Mouse (Mus musculus) embryonic facial prominence, embryonic 15.5 days (tissue): ENCODE data around the gene Kremen2. TPM values are rescaled to one million over a fixed set of nuclear protein-coding genes. Genes with fewer than 3 reads are reported as not detected.

Source experiments
- ATAC-seq: fragments of 200-750 bp; cut with Nextera tagmentation; 2 replicates; pipeline ENCODE4 v1.8.0; 2017; ENCODE audit warnings: low read depth, moderate TSS enrichment; ENCODE audit not compliant: insufficient number of reproducible peaks, low FRiP score, low TSS enrichment
- H3K27ac ChIP-seq: fragments of 300-500 bp; sonication (generic); replicated peaks from 2 replicates; pipeline ENCODE4 v1.5.1; 2015; ENCODE audit warnings: mild to moderate bottlenecking, inconsistent platforms
- H3K27me3 ChIP-seq: fragments of 300-500 bp; sonication (generic); 2 replicates; pipeline ENCODE4 v1.6.1; 2015; ENCODE audit warnings: inconsistent platforms
- H3K36me3 ChIP-seq: fragments of 300-500 bp; sonication (generic); 2 replicates; pipeline ENCODE4 v1.6.1; 2015; ENCODE audit warnings: mild to moderate bottlenecking, inconsistent platforms
- H3K4me1 ChIP-seq: fragments of 300-500 bp; sonication (generic); 2 replicates; pipeline ENCODE4 v1.6.1; 2015; ENCODE audit warnings: inconsistent platforms
- H3K4me2 ChIP-seq: fragments of 300-500 bp; sonication (generic); replicated peaks from 2 replicates; pipeline ENCODE4 v1.6.1; 2015; ENCODE audit warnings: mild to moderate bottlenecking, inconsistent platforms
- H3K4me3 ChIP-seq: fragments of 300-500 bp; sonication (generic); replicated peaks from 2 replicates; pipeline ENCODE4 v1.5.1; 2015; ENCODE audit warnings: mild to moderate bottlenecking, inconsistent platforms
- H3K9ac ChIP-seq: fragments of 300-500 bp; sonication (generic); 2 replicates; pipeline ENCODE4 v1.6.1; 2015; ENCODE audit warnings: inconsistent platforms
- H3K9me3 ChIP-seq: fragments of 300-500 bp; sonication (generic); replicated peaks from 2 replicates; pipeline ENCODE4 v1.6.1; 2016; ENCODE audit warnings: inconsistent platforms
- WGBS: fragments of 180-500 bp; shearing (Covaris S2); methylation state at CpG from one replicate; pipeline ENCODE4 v1.1.7; 2015; 5-methylcytosine and 5-hydroxymethylcytosine counted together
- polyA plus RNA-seq: library from polyadenylated mRNA; unstranded; fragments of >200 nt; fragmentation: Nextera tagmentation; extraction: Ambion mirVana; gene quantifications from 2 replicates; pipeline ENCODE4 v1.2.1, GENCODE M21; 2015

The Kremen2 gene
- polyA plus RNA-seq, 1 experiment from 2014 or later: 38.2 TPM

- H3K27me3 ChIP-seq: no peaks in the 10 kb centered on the region
- H3K27ac ChIP-seq: no peak overlapping the region
- H3K4me2 ChIP-seq: no peak overlapping the region
- no peak overlapping the region for H3K9ac ChIP-seq
- no peaks in the 10 kb centered on the region for H3K9me3 ChIP-seq
- ATAC-seq: no peak
- WGBS: 20% methylated on average over 1 of the region's 1 CpGs
- peaks cover 3% of the 10 kb centered on the region; the same call in 1 of the 2 replicates for H3K36me3 ChIP-seq
- no peak overlapping the region for H3K4me3 ChIP-seq
- peaks cover 12% of the 10 kb centered on the region; the same call in 1 of the 2 replicates for H3K4me1 ChIP-seq
These were observed 15.2 kb downstream of the Kremen2 start for GRCm38 (mm10) chr17:23730441-23730840.

DNA sequence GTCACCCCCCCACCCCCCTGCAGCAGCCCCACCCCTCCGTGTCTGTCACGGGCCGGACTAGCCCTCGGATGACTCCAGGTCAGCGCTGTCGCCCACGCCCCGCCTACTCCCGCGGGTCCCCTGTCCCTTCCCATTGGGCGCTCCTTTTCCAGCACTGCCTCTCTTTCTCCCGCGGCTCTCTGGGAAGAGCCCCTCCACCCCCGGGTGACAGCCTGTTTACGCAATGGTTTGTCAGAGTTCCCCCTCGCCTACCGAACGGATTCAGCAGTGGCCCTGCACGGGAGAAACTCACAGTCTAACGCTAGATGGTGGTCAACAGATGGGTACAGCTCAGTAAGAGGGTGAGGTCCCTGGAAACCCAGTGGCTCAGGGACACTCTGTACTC, 18.9 kb downstream of the Kremen2 start:
- Histone ChIP-seq H3K27me3 (no peaks in the 10 kb centered on the region), H3K4me1 (peaks cover 13% of the 10 kb centered on the region; the same call in 1 of the 2 replicates), H3K9me3 (no peaks in the 10 kb centered on the region), H3K9ac (peak overlapping the region; percentile 55), H3K27ac (peak overlapping the region; percentile 71), H3K36me3 (no peaks in the 10 kb centered on the region), H3K4me2 (peak overlapping the region; percentile 82), H3K4me3 (peak overlapping the region; percentile 95)
- WGBS: under 1% methylated on average over 20 of the region's 20 CpGs
- ATAC-seq: peak; percentile 86

GRCm38 (mm10) chr17:23725999-23726757, 19.5 kb downstream of the Kremen2 start, which contains the start of gene Pkmyt1:
Gene Pkmyt1, plus strand, starts transcription at chr17:23726336.
- Histone ChIP-seq H3K4me3 (peak within 1 kb of the TSS; percentile 95), H3K27me3 (no peaks in the 10 kb centered on the region), H3K36me3 (no peaks in the 10 kb centered on the region), H3K9ac (peak within 1 kb of the TSS; percentile 55), H3K9me3 (no peaks in the 10 kb centered on the region), H3K4me1 (peaks cover 13% of the 10 kb centered on the region; the same call in 1 of the 2 replicates), H3K4me2 (peak within 1 kb of the TSS; percentile 82), H3K27ac (peak within 1 kb of the TSS; percentile 71)
- peak; percentile 94 for ATAC-seq
- under 1% methylated on average over 71 of the region's 73 CpGs for WGBS

GRCm38 (mm10) chr17:23725477-23725876, 20.2 kb downstream of the Kremen2 start:
- 62% methylated on average over 4 of the region's 4 CpGs for WGBS
- H3K9ac ChIP-seq: peak overlapping the region; percentile 55

DNA sequence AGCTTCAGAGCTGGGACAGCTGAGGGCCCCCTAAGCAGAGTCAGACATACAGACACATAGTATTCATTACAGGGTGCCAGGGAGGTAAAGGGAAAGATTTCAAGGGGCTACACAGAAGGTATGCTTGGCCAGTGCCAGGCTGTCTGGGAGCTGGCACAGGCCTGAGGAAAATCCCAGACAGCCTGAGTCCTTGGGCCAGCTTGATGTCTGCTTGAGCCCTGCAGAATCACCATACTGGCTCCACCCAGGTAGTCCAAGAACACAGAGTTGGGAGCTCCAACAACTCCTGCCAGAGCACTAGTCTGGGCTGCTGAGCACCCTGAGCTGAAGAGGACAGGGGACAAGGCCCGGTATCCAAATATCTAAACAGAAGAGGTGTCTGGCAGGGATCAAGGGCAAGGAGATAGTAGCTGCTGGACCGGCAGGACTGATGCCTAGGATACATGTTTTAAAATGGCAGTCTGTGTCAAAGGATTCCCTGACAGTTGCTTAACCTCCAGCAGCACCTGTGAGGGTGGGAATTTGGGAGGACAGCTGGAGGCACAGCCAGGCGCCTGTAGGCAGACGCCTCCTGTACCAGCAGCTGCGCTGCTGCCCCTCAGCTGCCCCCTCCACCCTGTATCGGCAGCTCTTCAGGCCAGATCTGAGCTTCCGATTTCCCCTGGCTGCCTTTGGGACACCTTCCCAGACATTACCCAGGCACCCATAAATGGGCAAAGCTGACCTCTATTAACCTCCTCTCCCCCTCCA, 23.1 kb downstream of the Kremen2 start, which contains the start of gene 1520401A03Rik:
Gene 1520401A03Rik, minus strand, starts transcription at position 408 of the 750 bp plus-strand sequence.
- H3K27me3 ChIP-seq: no peaks in the 10 kb centered on the region
- no peak within 1 kb of the TSS for H3K4me3 ChIP-seq
- H3K9me3 ChIP-seq: no peaks in the 10 kb centered on the region
- H3K36me3 ChIP-seq: no peaks in the 10 kb centered on the region
- no peak within 1 kb of the TSS for H3K9ac ChIP-seq
- no peak within 1 kb of the TSS for H3K4me2 ChIP-seq
- WGBS: 65% methylated on average over 7 of the region's 7 CpGs
- H3K4me1 ChIP-seq: peaks cover 12% of the 10 kb centered on the region; the same call in 1 of the 2 replicates
- H3K27ac ChIP-seq: no peak within 1 kb of the TSS; the same call in 1 of the 2 replicates
- ATAC-seq: no peak

More at GRCm38 (mm10) chr17:23725477-23725876, 20.2 kb downstream of the Kremen2 start:
- H3K4me2 ChIP-seq: peak overlapping the region; percentile 82
- no peak for ATAC-seq
- peaks cover 13% of the 10 kb centered on the region; the same call in 1 of the 2 replicates for H3K4me1 ChIP-seq
- peak overlapping the region; percentile 71 for H3K27ac ChIP-seq
- H3K27me3 ChIP-seq: no peaks in the 10 kb centered on the region
- H3K36me3 ChIP-seq: no peaks in the 10 kb centered on the region
- H3K9me3 ChIP-seq: no peaks in the 10 kb centered on the region
- H3K4me3 ChIP-seq: peak overlapping the region; percentile 95

DNA sequence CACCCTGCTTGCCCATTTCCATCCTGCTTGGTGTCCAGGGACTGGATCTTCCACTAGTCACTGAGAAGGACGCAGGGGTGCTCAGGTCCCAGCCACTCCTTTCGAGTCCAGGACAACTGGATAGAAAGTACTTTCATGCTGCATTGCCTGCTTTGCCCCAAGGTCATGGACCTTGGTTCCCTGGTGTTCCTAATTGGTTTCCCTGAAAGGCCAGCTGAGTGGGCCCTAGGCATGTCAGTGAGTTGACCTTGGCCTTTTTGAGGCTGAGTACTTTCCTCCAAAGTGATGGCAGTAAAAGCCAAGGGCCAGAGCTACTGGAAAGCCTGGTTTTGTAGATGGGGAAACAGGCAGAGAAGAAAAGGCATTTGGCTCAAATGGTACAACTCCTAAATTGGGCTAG, 23.7 kb downstream of the Kremen2 start:
- Histone ChIP-seq H3K4me3 (no peak overlapping the region), H3K36me3 (no peaks in the 10 kb centered on the region), H3K27me3 (no peaks in the 10 kb centered on the region), H3K9me3 (no peaks in the 10 kb centered on the region), H3K4me1 (peaks cover 7% of the 10 kb centered on the region; the same call in 1 of the 2 replicates), H3K27ac (no peak overlapping the region; the same call in 1 of the 2 replicates), H3K9ac (no peak overlapping the region), H3K4me2 (no peak overlapping the region)
- 76% methylated on average over 2 of the region's 2 CpGs for WGBS
- no peak for ATAC-seq

- Histone ChIP-seq H3K36me3 (no peaks in the 10 kb centered on the region), H3K9me3 (no peaks in the 10 kb centered on the region), H3K4me3 (no peak overlapping the region), H3K27ac (no peak overlapping the region), H3K4me2 (no peak overlapping the region), H3K9ac (no peak overlapping the region), H3K4me1 (no peaks in the 10 kb centered on the region), H3K27me3 (no peaks in the 10 kb centered on the region)
- whole genome bisulfite sequencing: 11% methylated on average over 1 of the region's 1 CpGs
- no peak for ATAC-seq
These were observed 26.2 kb downstream of the Kremen2 start for GRCm38 (mm10) chr17:23719455-23719854.

DNA sequence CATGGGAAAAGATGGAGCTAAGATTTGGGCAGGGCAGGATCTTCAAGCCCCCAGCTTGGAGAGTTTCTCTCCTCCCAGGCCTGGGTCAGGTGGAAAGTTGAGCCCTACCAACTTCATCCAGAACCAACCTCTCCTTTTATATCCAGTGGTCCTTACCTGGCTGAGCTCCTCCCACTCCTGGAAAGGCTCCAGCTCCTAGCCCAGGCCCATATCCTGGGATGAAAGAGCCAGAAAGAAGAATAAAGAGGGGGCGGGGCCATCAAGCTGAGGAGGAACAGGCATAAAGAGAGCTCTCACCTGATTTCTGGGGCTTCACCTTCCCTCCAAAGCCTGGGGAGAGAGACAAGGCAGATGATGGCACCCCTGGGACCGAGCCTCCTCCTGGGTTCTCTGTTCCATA, 28.6 kb downstream of the Kremen2 start:
- H3K9ac ChIP-seq: no peak overlapping the region
- no peaks in the 10 kb centered on the region for H3K9me3 ChIP-seq
- H3K4me3 ChIP-seq: no peak overlapping the region
- no peaks in the 10 kb centered on the region for H3K36me3 ChIP-seq
- H3K4me2 ChIP-seq: no peak overlapping the region
- no peaks in the 10 kb centered on the region for H3K4me1 ChIP-seq
- no peak overlapping the region for H3K27ac ChIP-seq
- no peaks in the 10 kb centered on the region for H3K27me3 ChIP-seq
- 59% methylated on average over 2 of the region's 2 CpGs for WGBS
- no peak for ATAC-seq

GRCm38 (mm10) chr17:23706212-23706611, 39.4 kb downstream of the Kremen2 start:
- ATAC-seq: peak; percentile 30; the same call in 1 of the 2 replicates

GRCm38 (mm10) chr17:23705525-23706104, 40.0 kb downstream of the Kremen2 start:
- H3K27me3 ChIP-seq: peaks cover 11% of the 10 kb centered on the region
- WGBS: 70% methylated on average over 7 of the region's 7 CpGs
- no peaks in the 10 kb centered on the region for H3K36me3 ChIP-seq
- no peak overlapping the region for H3K4me3 ChIP-seq
- H3K27ac ChIP-seq: no peak overlapping the region
- no peak for ATAC-seq
- no peak overlapping the region for H3K4me2 ChIP-seq
- no peak overlapping the region for H3K9ac ChIP-seq
- H3K4me1 ChIP-seq: peaks cover 13% of the 10 kb centered on the region
- no peaks in the 10 kb centered on the region for H3K9me3 ChIP-seq

More at GRCm38 (mm10) chr17:23706212-23706611, 39.4 kb downstream of the Kremen2 start:
- Histone ChIP-seq H3K9ac (no peak overlapping the region), H3K27ac (no peak overlapping the region), H3K36me3 (no peaks in the 10 kb centered on the region), H3K4me3 (no peak overlapping the region), H3K4me2 (no peak overlapping the region), H3K9me3 (no peaks in the 10 kb centered on the region), H3K4me1 (peaks cover 13% of the 10 kb centered on the region), H3K27me3 (peaks cover 5% of the 10 kb centered on the region)
- WGBS: 2% methylated on average over 3 of the region's 3 CpGs

GRCm38 (mm10) chr17:23704741-23705140, 40.9 kb downstream of the Kremen2 start:
- Histone ChIP-seq H3K36me3 (no peaks in the 10 kb centered on the region), H3K9me3 (no peaks in the 10 kb centered on the region), H3K4me2 (no peak overlapping the region), H3K4me1 (peaks cover 20% of the 10 kb centered on the region), H3K27ac (no peak overlapping the region), H3K27me3 (peaks cover 20% of the 10 kb centered on the region), H3K4me3 (no peak overlapping the region), H3K9ac (no peak overlapping the region)
- WGBS: 10% methylated on average over 7 of the region's 7 CpGs
- ATAC-seq: no peak
